Mouse (Mus musculus) heart, postnatal 14 days (tissue): ENCODE measurements around the gene Krtap19-2. TPM values are rescaled to one million over a fixed set of nuclear protein-coding genes. Genes with fewer than 3 reads are reported as not detected.

ENCODE experiments used
- DNase-seq, 2 experiments: peaks; one replicate each; pipeline ENCODE4 v3.0.0; 2021 to 2022
- intact Hi-C: fragments of 180-260 bp; cut with DNase I; formaldehyde crosslinking; loops from one replicate; pipeline ENCODE4 v1.15.1; 2025
- long read RNA-seq, 2 experiments: library from polyadenylated mRNA; stranded (forward); transcript quantifications; one replicate each; pipeline ENCODE4 v2.0.0; 2021
- total RNA-seq, 2 experiments: library from RNA; stranded (reverse); gene quantifications; 2 replicates each; pipeline ENCODE4 v1.2.3; 2021

The Krtap19-2 gene
- total RNA-seq = not detected
- long read RNA-seq, experiment 1 = 0 reads
- long read RNA-seq, experiment 2 = 0 reads

DNA sequence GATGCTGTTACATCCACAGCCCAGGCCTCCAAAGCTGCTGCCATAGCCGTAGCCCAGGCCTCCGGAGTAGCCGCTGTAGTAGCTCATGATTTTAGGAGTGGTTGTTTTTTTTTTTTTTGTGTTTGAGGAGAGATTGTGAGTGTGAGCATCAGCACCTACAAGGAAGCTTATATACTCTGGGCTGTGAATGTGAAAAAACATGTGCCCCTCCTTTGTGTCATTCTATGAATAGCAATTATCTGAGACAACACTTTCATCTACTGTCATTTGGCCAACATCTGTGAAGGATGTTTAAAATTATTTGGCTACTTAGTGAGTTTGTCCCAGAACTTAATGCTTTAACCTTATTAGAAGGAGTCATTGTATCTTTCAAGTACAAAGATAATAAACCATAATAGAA is at the start of gene Krtap19-2:
Gene Krtap19-2 (minus strand): TSS at position 101 of the 400 bp plus-strand sequence.
- intact Hi-C loops = no loop called here
- no peak for DNase-seq

DNA sequence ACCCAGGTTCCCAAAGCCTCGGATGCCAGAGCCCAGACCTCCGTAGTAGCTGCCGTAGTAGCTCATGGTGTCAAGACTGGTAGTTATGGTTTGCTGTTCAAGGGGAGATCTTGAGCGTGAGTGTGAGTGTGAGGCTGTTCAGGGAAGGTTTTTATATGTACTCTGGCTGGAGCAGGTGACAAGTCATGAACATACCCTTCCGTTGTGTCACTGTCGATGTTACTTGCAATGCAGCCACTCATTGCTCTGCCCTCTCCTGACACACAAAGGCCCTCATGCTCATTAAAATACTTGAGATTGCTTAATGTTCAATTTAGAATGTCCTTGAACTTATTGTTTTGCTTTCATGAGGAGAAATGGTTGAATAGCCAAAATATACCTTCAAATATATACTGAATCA is 22.3 kb upstream of the Krtap19-2 start, which contains the start of gene Krtap19-5:
Gene Krtap19-5 (minus strand): TSS at position 101 of the 400 bp plus-strand sequence.
- intact Hi-C loops = no loop called here
- no peak for DNase-seq

DNA sequence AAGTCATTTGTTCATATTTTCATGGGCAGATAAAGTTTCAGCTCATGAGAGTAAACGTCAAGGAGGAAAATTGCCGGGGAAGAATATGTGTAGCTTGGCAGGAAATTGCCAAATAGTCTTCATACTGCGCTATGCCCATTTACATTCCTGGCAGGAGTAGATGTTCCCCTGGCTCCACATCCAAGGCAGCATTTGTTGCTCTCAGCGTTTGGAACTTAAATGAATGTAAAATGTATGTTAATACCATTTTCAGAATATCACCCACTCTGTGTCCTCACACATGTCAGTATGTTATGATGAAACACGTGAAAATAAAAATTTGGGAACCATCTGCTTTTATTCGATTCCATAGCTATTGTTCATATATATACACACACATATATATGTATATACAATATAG is 12.8 kb upstream of the Krtap19-2 start:
- DNase-seq = no peak
- intact Hi-C loops = no loop called here

DNA sequence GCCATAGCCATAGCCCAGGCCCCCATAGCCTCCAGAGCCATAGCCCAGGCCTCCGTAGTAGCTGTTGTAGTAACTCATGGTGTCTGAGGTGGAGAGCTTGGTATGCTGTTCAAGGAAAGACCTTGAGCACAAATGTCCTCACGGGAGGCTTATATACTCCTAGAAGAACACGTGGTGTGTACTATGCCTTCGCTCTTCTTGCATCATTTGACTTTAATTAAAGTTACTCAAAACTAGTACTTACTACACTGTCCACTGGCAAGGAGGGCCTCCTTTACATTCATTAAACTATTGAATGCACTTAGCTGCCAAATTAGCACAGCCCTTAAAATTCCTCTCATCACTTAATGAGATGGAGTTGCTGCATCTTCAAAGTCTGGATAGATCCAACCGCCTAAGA is 10.9 kb upstream of the Krtap19-2 start, which contains the start of gene Krtap19-4:
Gene Krtap19-4 (minus strand): TSS at position 101 of the 400 bp plus-strand sequence.
- no peak for DNase-seq
- intact Hi-C loops = no loop called here

DNA sequence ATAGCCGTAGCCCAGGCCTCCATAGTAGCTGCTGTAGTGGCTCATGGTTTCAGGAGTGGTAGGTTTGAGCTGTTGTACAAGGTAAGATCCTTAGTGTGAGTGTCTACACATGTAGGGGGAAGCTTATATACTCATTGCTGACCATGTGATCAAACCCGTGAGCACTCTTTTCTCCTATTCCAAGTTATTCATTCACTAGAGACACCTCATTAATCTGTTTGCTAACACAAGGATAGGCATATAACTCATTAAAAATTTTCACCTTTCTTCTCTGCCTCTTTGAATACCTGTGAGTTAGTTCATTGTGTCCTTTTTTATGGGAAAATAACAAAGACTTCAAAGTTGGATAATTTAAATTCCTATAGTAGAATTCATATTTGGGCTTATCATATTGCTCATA is 3.9 kb upstream of the Krtap19-2 start, which contains the start of gene Krtap19-3:
Gene Krtap19-3 (minus strand): TSS at position 101 of the 400 bp plus-strand sequence.
- no peak for DNase-seq
- intact Hi-C loops = no loop called here

DNA sequence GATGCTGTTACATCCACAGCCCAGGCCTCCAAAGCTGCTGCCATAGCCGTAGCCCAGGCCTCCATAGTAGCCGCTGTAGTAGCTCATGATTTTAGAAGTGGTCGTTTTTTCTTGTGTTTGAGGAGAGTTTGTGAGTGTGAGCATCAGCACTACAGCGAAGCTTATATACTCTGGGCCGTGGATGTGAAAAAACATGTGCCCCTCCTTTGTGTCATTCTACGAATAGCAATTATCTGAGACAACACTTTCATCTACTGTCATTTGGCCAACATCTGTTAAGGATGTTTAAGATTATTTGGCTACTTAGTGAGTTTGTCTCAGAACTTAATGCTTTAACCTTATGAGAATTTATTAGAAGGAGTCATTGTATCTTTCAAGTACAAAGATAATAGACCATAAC is 4.8 kb downstream of the Krtap19-2 start, which contains the start of gene Krtap19-1:
Gene Krtap19-1 (minus strand): TSS at position 101 of the 400 bp plus-strand sequence.
- intact Hi-C loops = no loop called here
- no peak for DNase-seq

DNA sequence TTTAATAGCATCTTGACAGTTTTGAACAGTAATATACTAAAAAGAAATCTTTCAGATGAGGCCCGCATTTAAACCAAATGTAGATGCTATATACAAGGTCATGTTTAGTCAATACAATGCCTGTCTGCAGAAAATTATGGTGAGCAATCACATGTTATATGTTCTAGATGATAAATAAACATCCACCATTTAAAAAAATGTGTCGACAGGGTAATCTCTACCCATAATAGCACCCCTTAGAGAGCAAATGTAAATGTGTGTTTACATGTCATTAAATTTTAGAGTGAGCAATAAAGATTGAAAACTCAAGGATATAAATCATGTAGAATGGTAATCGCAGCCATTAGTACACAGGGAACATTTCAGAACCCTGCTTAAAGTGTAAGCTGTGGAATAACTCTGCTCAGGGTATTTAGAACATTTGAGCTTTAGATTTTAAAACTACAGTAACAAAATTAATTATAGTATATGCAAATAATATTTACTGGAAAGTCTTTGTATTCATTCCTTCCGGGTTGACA is 9.1 kb downstream of the Krtap19-2 start:
- no peak for DNase-seq
- intact Hi-C loops = no loop called here

DNA sequence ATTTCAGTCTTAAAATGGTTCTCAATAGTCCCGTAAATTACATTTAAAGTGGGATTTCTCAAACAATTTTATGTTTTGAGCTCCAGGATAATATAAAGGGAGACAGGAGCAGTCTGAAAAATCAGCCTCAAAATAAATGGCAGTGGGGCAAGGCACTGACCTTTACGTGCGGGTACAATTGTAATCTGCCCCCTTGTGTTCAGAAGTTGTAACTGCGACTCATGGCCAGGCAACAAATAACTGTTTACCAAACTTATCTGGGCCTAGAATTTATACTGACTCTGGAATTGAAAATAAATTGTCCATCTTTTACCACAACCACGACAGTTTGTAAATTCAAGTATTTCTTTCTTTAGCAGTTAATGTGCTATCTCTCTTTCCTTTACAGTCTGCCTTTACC is 22.6 kb downstream of the Krtap19-2 start:
- intact Hi-C loops = no loop called here
- peak in 1 of 2 experiments; percentile 3 for DNase-seq

DNA sequence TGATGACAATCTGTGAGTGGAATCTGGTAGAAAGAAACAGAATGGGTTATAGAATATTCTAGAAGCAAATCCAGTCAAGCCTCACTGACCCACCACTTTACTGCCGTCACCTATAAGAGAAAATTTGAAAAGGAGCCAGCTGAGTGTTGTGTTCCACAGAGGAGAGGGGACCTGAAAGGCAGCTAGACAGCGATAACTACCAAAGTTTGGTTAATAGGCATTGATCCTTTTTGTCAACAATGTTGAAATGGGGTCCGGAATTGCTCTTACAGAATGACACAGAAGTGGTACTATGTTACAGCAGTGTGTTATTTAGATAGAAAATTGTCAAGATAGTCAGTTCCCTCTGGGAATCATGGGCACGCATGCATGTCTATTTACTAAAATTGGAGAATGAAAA is 25.5 kb downstream of the Krtap19-2 start:
- intact Hi-C loops = no loop called here

DNA sequence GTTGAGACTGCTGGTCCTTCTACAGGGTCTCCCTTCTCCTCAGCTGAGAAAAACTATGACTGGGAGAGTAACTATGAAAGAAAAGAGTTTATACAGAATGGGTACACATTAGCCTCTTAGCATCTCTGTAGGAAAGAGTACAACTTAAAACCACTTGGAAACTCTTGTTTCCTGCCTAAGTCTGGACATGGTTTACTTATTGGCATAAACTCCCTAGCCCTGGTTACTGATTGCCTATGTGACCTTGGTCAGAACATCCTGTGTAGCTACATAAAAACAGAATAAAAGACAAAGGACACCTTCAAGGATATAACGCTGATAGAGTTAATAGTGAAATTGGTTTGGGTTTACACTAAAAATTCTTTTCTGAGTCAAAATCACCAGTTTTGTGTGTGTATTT is 26.7 kb downstream of the Krtap19-2 start:
- intact Hi-C loops = no loop called here
- DNase-seq = no peak

More for the DNA sequence above, 25.5 kb downstream of the Krtap19-2 start:
- DNase-seq = no peak

DNA sequence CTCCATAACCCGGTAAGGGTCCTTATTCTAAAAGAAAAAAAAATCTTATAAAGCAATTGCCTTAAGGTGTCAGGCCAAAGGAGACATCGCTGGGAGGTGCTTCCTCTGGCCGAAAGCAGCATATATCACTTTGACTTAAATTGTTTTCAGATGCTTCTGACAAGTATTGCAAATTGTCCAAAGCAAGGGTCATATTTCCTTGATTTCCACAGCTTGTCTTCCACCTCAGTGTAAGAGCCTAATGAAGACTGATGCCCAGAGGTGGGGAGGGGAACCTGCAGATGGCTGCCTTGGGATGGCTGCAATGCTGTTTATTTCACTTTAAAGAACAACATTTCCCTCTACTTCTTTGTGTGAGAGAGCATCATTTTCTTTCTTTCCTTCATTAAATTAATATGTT is 47.1 kb downstream of the Krtap19-2 start:
- DNase-seq = no peak
- intact Hi-C loops = no loop called here

DNA sequence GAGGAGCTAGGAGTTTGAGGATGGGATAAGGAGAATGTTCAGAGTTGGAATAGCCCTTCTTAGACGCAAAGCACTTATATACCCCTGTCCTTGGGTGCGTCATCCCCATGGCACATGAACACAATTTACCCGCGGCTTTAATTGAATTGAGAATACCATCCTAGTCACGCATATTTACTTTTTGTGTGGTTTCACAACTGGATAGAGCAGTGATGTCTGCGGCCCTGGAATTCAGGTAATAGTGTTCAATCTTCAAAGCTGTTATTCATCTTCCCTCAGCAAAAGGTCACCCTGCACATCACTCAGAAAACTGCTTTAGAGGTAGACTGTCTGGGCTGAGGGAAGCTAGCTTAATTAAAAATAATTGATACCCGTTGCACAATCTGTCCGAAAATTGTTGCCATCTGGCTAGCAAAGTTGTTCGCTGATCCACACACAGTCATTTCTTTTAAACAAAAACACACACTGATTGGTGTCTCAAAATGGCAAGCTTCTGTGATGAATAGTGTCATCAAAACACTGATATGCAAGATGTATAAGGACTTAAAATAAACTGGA is 47.9 kb downstream of the Krtap19-2 start, which contains the start of gene Krtap14:
Gene Krtap14 (minus strand): TSS at position 51 of the 558 bp plus-strand sequence.
- DNase-seq = no peak
- intact Hi-C loops = no loop called here

DNA sequence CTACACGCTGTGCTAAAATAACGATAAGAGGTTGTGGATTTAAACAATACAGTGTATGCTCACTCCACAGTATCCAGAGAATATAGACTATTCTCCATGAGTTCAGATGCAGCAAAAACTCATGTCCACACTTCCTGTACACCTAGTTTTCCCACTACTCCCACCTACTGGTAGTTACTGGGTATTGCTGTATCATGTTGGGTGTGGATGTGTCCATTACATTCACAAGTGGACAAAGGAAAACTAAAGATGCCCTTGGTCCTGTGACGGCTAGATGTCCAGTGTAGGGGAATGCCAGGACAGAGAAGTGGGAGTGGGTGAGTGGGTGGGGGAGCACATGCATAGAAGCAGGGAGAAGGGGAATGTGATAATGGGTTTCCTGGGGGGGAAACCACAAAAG is 50.3 kb downstream of the Krtap19-2 start:
- no peak for DNase-seq
- intact Hi-C loops = no loop called here

Other genes starting within 250 kb of the Krtap19-2 start
- not detected for gene 2310079G19Rik, start 246.6 kb downstream of the Krtap19-2 start, total RNA-seq
- not detected for gene Krtap26-1, start 226.5 kb downstream of the Krtap19-2 start, total RNA-seq
- gene Krtap27-1, start 202.6 kb downstream of the Krtap19-2 start, total RNA-seq = not detected
- gene 2310061N02Rik, start 166.3 kb downstream of the Krtap19-2 start, total RNA-seq = not detected
- gene Krtap13-1, start 145.4 kb downstream of the Krtap19-2 start, total RNA-seq = not detected
- gene Krtap13, start 122.6 kb downstream of the Krtap19-2 start, total RNA-seq = not detected
- gene 2310034C09Rik, start 115.4 kb downstream of the Krtap19-2 start, total RNA-seq = not detected
- not detected for gene 2310057N15Rik, start 100.1 kb downstream of the Krtap19-2 start, total RNA-seq
- not detected for gene Gm5965, start 96.4 kb downstream of the Krtap19-2 start, total RNA-seq
- gene Gm20741, start 62.0 kb downstream of the Krtap19-2 start, total RNA-seq = not detected
- gene Krtap15, start 54.1 kb downstream of the Krtap19-2 start, total RNA-seq = not detected
- gene Krtap14, start 48.1 kb downstream of the Krtap19-2 start, total RNA-seq = not detected
- gene Krtap19-1, start 4.9 kb downstream of the Krtap19-2 start, total RNA-seq = not detected
- gene Krtap19-3, start 3.8 kb upstream of the Krtap19-2 start, total RNA-seq = not detected
- gene Krtap19-4, start 10.8 kb upstream of the Krtap19-2 start, total RNA-seq = not detected
- gene Krtap19-5, start 22.2 kb upstream of the Krtap19-2 start, total RNA-seq = not detected
- gene Krtap19-9b, start 58.0 kb upstream of the Krtap19-2 start, total RNA-seq = not detected
- not detected for gene Krtap16-3, start 88.6 kb upstream of the Krtap19-2 start, total RNA-seq
- gene Krtap22-2, start 136.5 kb upstream of the Krtap19-2 start, total RNA-seq = not detected
- not detected for gene Gm10229, start 141.0 kb upstream of the Krtap19-2 start, total RNA-seq
- not detected for gene Krtap6-1, start 157.4 kb upstream of the Krtap19-2 start, total RNA-seq
- gene Gm10228, start 167.2 kb upstream of the Krtap19-2 start, total RNA-seq = not detected
- gene Krtap6-5, start 173.6 kb upstream of the Krtap19-2 start, total RNA-seq = not detected
- not detected for gene 1110025L11Rik, start 189.7 kb upstream of the Krtap19-2 start, total RNA-seq
- gene Krtap6-3, start 209.7 kb upstream of the Krtap19-2 start, total RNA-seq = not detected